Mouse (Mus musculus) hindbrain, embryonic 16.5 days (tissue): Measurements from ENCODE around the gene Gm21977. TPM values are rescaled to one million over a fixed set of nuclear protein-coding genes. Genes with fewer than 3 reads are reported as not detected.
"Not testable (repeated sequence)": the region's sequence is repeated elsewhere in the genome, so short reads cannot be mapped to it uniquely, and the experiment has no call there.

Source experiments
- ATAC-seq: fragments of 200-750 bp; cut with Nextera tagmentation; 2 replicates; pipeline ENCODE4 v1.8.0; 2017; ENCODE audit warnings: moderate TSS enrichment, moderate library complexity
- H3K27ac ChIP-seq: fragments of 300-500 bp; sonication (generic); 2 replicates; pipeline ENCODE4 v1.5.1; 2014; ENCODE audit warnings: low read depth, mild to moderate bottlenecking, control low read depth, low read length, moderate library complexity
- H3K27me3 ChIP-seq: fragments of 300-500 bp; sonication (generic); replicated peaks from 2 replicates; pipeline ENCODE4 v1.6.1; 2014; ENCODE audit warnings: low read length; ENCODE audit not compliant: control insufficient read depth, insufficient read depth
- H3K36me3 ChIP-seq: fragments of 300-500 bp; sonication (generic); 2 replicates; pipeline ENCODE4 v1.6.1; 2014; ENCODE audit warnings: mild to moderate bottlenecking, low read length, moderate library complexity, mixed read lengths; ENCODE audit not compliant: control insufficient read depth, insufficient read depth
- H3K4me1 ChIP-seq: fragments of 300-500 bp; sonication (generic); 2 replicates; pipeline ENCODE4 v1.6.1; 2014; ENCODE audit warnings: low read depth, low read length; ENCODE audit not compliant: control insufficient read depth, insufficient read depth
- H3K4me2 ChIP-seq: fragments of 300-500 bp; sonication (generic); 2 replicates; pipeline ENCODE4 v1.6.1; 2014; ENCODE audit warnings: mild to moderate bottlenecking, low read length, control low read depth, moderate library complexity
- H3K4me3 ChIP-seq: fragments of 300-500 bp; sonication (generic); 2 replicates; pipeline ENCODE4 v1.5.1; 2014; ENCODE audit warnings: mild to moderate bottlenecking, low read length, control low read depth, moderate library complexity
- H3K9ac ChIP-seq: fragments of 300-500 bp; sonication (generic); 2 replicates; pipeline ENCODE4 v1.6.1; 2014; ENCODE audit warnings: low read depth, mild to moderate bottlenecking, control low read depth, low read length, moderate library complexity
- H3K9me3 ChIP-seq: fragments of 300-500 bp; sonication (generic); 2 replicates; pipeline ENCODE4 v1.6.1; 2014; ENCODE audit warnings: mild to moderate bottlenecking, low read length, moderate library complexity; ENCODE audit not compliant: control insufficient read depth
- WGBS: fragments of 180-500 bp; shearing (Covaris S2); extraction: QIAGEN DNeasy Blood & Tissue Kit; methylation state at CpG from one replicate; pipeline ENCODE4 v1.1.7; 2014; 5-methylcytosine and 5-hydroxymethylcytosine counted together
- polyA plus RNA-seq: library from polyadenylated mRNA; unstranded; fragments of >200 nt; fragmentation: Nextera tagmentation; extraction: Ambion mirVana; gene quantifications from 2 replicates; pipeline ENCODE4 v1.2.1, GENCODE M21; 2015

Gene Gm21977
- polyA plus RNA-seq, result not detected in 2 replicates

- not testable (repeated sequence) for H3K9ac ChIP-seq, H3K27ac ChIP-seq, H3K9me3 ChIP-seq, H3K4me1 ChIP-seq, H3K27me3 ChIP-seq, H3K4me2 ChIP-seq, H3K36me3 ChIP-seq, ATAC-seq, H3K4me3 ChIP-seq
- no CpG with 5 or more reads among the region's 3 CpGs for WGBS
Observed at GRCm38 (mm10) chr14:42853377-42853776, at the start of gene Gm21977. Gene Gm21977, minus strand, starts transcription at chr14:42853477.

Other genes with a start within 250 kb of the Gm21977 start
- gene Gm3633, start 211.6 kb downstream of the Gm21977 start, polyA plus RNA-seq, result not detected in 2 replicates
- gene Gm10378, start 197.5 kb downstream of the Gm21977 start, polyA plus RNA-seq, result not detected in 2 replicates
- gene Gm3015, start 84.7 kb downstream of the Gm21977 start, polyA plus RNA-seq, result not detected in 2 replicates
- gene Gm10377, start 55.5 kb downstream of the Gm21977 start, polyA plus RNA-seq, result not detected in 2 replicates
- not detected in 2 replicates for gene Gm8082, start 140.1 kb upstream of the Gm21977 start, polyA plus RNA-seq
- gene Gm10376, start 162.2 kb upstream of the Gm21977 start, polyA plus RNA-seq, result not detected in 2 replicates
- not detected in 2 replicates for gene Gm8094, start 223.2 kb upstream of the Gm21977 start, polyA plus RNA-seq
- 0.13 and 0.20 TPM in 2 replicates for gene Gm8104, start 247.1 kb upstream of the Gm21977 start, polyA plus RNA-seq